Mouse (Mus musculus) lung, adult 10 weeks (tissue): ENCODE data around the gene Gm8693. TPM values are rescaled to one million over a fixed set of nuclear protein-coding genes. Genes with fewer than 3 reads are reported as not detected.

Experiments
- polyA plus RNA-seq: library from polyadenylated mRNA; stranded (reverse); fragments of 350-450 nt; fragmentation: Illumina TruSeq; extraction: RNeasy Lipid Tissue Mini Kit (QIAGEN cat#74804); gene quantifications from one replicate; pipeline ENCODE4 v1.2.3, GENCODE M21; 2014; ENCODE audit warnings: low read depth, low replicate concordance; ENCODE audit not compliant: insufficient read depth

Gm8693 gene
- polyA plus RNA-seq, result not detected

DNA sequence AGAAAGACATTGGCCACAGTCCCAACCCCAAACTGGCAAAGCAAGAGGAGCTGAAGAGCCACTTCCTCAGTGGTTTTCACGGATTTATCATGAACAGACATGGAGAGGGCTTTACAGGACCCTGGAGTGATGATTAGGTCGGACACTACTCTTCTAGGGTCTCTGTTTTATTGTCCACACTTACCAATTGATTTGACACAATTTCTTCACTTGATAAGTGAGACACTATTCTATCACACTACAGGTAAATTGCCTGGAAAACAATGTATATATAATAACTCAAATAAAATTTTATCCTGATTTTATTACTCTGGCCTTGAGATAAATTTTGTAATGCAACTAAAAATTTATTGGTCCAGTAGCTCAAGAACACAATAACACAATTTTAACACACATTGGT, at the start of gene Gm8693:
TSS of gene Gm8693 (minus strand) at position 101 of the 400 bp plus-strand sequence.

DNA sequence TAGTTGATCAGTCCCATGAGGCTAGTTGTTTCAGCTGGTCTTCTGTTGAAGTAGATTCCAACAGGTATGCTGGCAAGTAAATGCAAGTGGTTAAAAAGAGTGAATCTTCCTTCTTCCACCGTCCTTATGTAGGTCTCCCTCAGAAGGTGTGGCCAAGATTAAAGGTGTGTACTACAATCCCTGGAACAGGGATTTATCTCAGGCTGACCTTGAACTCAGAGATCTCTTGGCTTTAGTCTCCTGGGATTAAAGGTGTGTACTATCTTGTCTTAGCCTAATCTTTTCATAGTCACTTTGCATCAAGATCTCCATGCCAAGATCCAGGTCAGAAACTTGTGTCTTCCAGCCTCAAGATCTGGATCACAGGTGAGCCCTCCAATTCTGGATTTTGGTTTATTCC, 27.5 kb upstream of the Gm8693 start, which contains the start of gene Gm4567:
TSS of gene Gm4567 (minus strand) at position 101 of the 400 bp plus-strand sequence.

DNA sequence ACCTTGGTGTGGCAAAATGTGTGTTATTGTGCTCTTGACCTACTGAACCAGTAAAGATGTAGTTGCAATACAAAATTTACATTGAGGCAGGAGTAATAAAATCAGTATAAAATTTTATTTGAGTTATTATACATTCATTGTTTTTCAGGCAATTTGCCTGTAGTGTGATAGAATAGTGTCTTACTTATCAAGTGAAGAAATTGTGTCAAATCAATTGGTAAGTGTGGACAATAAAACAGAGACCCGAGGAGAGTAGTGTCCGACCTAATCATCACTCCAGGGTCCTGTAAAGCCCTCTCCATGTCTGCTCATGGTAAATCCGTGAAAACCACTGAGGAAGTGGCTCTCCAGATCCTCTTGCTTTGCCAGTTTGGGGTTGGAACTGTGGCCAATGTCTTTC, 34.4 kb downstream of the Gm8693 start, which contains the start of gene Vmn1r155:
TSS of gene Vmn1r155 (plus strand) at position 301 of the 400 bp plus-strand sequence.

Other genes with a start within 250 kb of the Gm8693 start
- gene Gm10665, start 228.2 kb downstream of the Gm8693 start, polyA plus RNA-seq, result not detected
- gene Vmn1r151, start 192.6 kb downstream of the Gm8693 start, polyA plus RNA-seq, result not detected
- not detected for gene Vmn1r152, start 169.3 kb downstream of the Gm8693 start, polyA plus RNA-seq
- not detected for gene Gm8677, start 157.4 kb downstream of the Gm8693 start, polyA plus RNA-seq
- not detected for gene Gm4201, start 127.0 kb downstream of the Gm8693 start, polyA plus RNA-seq
- not detected for gene Gm4565, start 104.2 kb downstream of the Gm8693 start, polyA plus RNA-seq
- gene Vmn1r155, start 34.3 kb downstream of the Gm8693 start, polyA plus RNA-seq, result not detected
- not detected for gene Gm4567, start 27.4 kb upstream of the Gm8693 start, polyA plus RNA-seq
- gene Vmn1r157, start 69.4 kb upstream of the Gm8693 start, polyA plus RNA-seq, result not detected
- gene Vmn1r158, start 98.5 kb upstream of the Gm8693 start, polyA plus RNA-seq, result not detected
- not detected for gene Vmn1r159, start 151.3 kb upstream of the Gm8693 start, polyA plus RNA-seq
- gene Vmn1r160, start 178.9 kb upstream of the Gm8693 start, polyA plus RNA-seq, result not detected